Mouse (Mus musculus) ES-E14 (cell line): ENCODE data around the gene Cfl1. TPM values are rescaled to one million over a fixed set of nuclear protein-coding genes. Genes with fewer than 3 reads are reported as not detected.

Source experiments
- DNase-seq: peaks from one replicate; pipeline ENCODE4 v3.0.0-alpha.2; 2013; ENCODE audit warnings: low read depth, low spot score
- H3K27ac ChIP-seq: 2 replicates; pipeline ENCODE4 v1.5.1; 2012; ENCODE audit warnings: low read depth, mild to moderate bottlenecking, low read length, moderate library complexity, mixed read lengths; ENCODE audit not compliant: poor library complexity, insufficient read depth, severe bottlenecking
- H3K36me3 ChIP-seq: 2 replicates; pipeline ENCODE4 v1.6.1; 2012; ENCODE audit warnings: mild to moderate bottlenecking, low read length, moderate library complexity, mixed read lengths; ENCODE audit not compliant: control insufficient read depth, poor library complexity, insufficient read depth, severe bottlenecking
- H3K4me1 ChIP-seq, 2 experiments: fragments of 150-350 bp in 1 of 2; sonication (generic) in 1 of 2; 2 replicates each; pipeline ENCODE4 v1.6.1; 2012; ENCODE audit warnings: low read length in 2 of 2, mild to moderate bottlenecking in 1 of 2, mixed read lengths in 1 of 2; ENCODE audit not compliant: control insufficient read depth in 2 of 2, insufficient read depth in 2 of 2, poor library complexity in 1 of 2
- H3K4me3 ChIP-seq, 2 experiments: fragments of 150-350 bp in 1 of 2; sonication (generic) in 1 of 2; 2 replicates each; pipeline ENCODE4 v1.5.1; 2012; ENCODE audit warnings: low read length in 2 of 2, low read depth in 1 of 2, mild to moderate bottlenecking in 1 of 2, mixed read lengths in 1 of 2; ENCODE audit not compliant: insufficient read depth in 1 of 2, poor library complexity in 1 of 2, severe bottlenecking in 1 of 2
- H3K9ac ChIP-seq: 2 replicates; pipeline ENCODE4 v1.6.1; 2012; ENCODE audit warnings: low read depth, mild to moderate bottlenecking, low read length, mixed read lengths; ENCODE audit not compliant: poor library complexity, insufficient read depth, severe bottlenecking
- H3K9me3 ChIP-seq: fragments of 150-350 bp; sonication (generic); 2 replicates; pipeline ENCODE4 v1.6.1; 2012; ENCODE audit warnings: low read depth, mild to moderate bottlenecking, low read length; ENCODE audit not compliant: control insufficient read depth, insufficient read depth
- CHD2 ChIP-seq: IDR thresholded peaks from 2 replicates; pipeline ENCODE4 v1.6.1; 2014; ENCODE audit warnings: mild to moderate bottlenecking, low read depth, low read length, inconsistent platforms
- HCFC1 ChIP-seq: IDR thresholded peaks from 2 replicates; pipeline ENCODE4 v1.6.1; 2012; ENCODE audit warnings: low read length, inconsistent platforms, borderline replicate concordance; ENCODE audit not compliant: insufficient read depth
- MAFK ChIP-seq: IDR thresholded peaks from 2 replicates; pipeline ENCODE4 v1.6.1; 2014; ENCODE audit warnings: mild to moderate bottlenecking, low read depth, low read length, inconsistent platforms; ENCODE audit not compliant: insufficient read depth
- ZC3H11A ChIP-seq: IDR thresholded peaks from 2 replicates; pipeline ENCODE4 v1.6.1; 2012; ENCODE audit warnings: low read depth, mild to moderate bottlenecking, inconsistent platforms, low read length, borderline replicate concordance
- ZNF384 ChIP-seq: IDR thresholded peaks from 2 replicates; pipeline ENCODE4 v1.6.1; 2012; ENCODE audit warnings: low read depth, low read length, inconsistent platforms
- in situ Hi-C, 2 experiments: fragments of 600-800 bp; cut with MboI; formaldehyde crosslinking; loops; one replicate each; pipeline ENCODE4 v1.15.1; 2025; ENCODE audit warnings: low sequenced_read_pairs in 2 of 2, inconsistent platforms in 1 of 2; ENCODE audit not compliant: unreplicated experiment in 2 of 2
- total RNA-seq: library from RNA; depleted of rRNA; stranded (reverse); fragments of 300-350 nt; gene quantifications from 2 replicates; pipeline ENCODE4 v1.2.3, GENCODE M21; 2012

Gene Cfl1
- total RNA-seq, 1 experiment: 955 TPM

DNA sequence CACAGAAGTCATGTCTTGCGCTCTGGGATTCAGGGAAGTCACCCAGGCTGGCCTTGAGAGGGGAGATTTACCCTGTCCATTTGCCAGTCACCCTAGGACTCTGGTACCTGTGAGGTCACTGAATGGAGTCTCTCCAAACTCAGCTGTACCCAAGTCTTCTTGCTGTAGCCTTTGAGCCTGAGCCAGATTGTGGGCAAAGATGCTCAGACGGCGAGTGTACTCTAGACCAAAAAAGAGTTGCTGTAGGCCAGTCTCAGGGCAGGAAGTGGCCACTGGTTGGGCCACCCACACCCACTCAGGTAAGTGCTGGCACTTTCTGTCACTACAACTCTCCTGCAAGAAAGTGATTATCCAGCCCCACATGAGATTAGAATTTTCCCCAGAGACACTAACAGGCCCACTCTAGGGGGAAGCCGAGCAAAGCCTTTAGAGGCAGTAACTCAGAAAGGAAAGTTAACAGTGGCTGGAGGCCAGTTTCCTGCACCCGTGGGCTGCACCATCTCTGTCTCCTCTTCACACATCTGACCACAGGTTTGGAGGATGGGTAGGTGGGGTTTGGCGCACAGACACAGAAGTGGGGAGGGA is 23.2 kb upstream of the Cfl1 start:
- in situ Hi-C loops: no loop called here
- Histone ChIP-seq H3K4me3 (no peak overlapping the region), H3K27ac (no peak overlapping the region), H3K9ac (no peak overlapping the region), H3K9me3 (no peaks in the 10 kb centered on the region), H3K36me3 (peaks cover 31% of the 10 kb centered on the region), H3K4me1 (peaks cover 7 to 13% of the 10 kb centered on the region in 2 experiments; a peak in 3 of 4 replicates)
- no peak for TF ChIP-seq MAFK
- no peak for TF ChIP-seq ZC3H11A
- TF ChIP-seq CHD2: no peak
- TF ChIP-seq ZNF384: no peak
- no peak for TF ChIP-seq HCFC1
- DNase-seq: no peak

GRCm38 (mm10) chr19:5468374-5468773 is 21.9 kb upstream of the Cfl1 start, which contains the start of gene Ctsw:
Ctsw (minus strand) TSS chr19:5468507.
- Histone ChIP-seq H3K9me3 (no peaks in the 10 kb centered on the region), H3K4me1 (peaks cover 7 to 13% of the 10 kb centered on the region in 2 experiments; a peak in 3 of 4 replicates), H3K27ac (no peak within 1 kb of the TSS), H3K9ac (no peak within 1 kb of the TSS), H3K4me3 (no peak within 1 kb of the TSS), H3K36me3 (peaks cover 23% of the 10 kb centered on the region)
- no peak for DNase-seq
- in situ Hi-C loops: no loop called here
- TF ChIP-seq MAFK: no peak
- TF ChIP-seq HCFC1: no peak
- no peak for TF ChIP-seq ZNF384
- no peak for TF ChIP-seq ZC3H11A
- TF ChIP-seq CHD2: no peak

DNA sequence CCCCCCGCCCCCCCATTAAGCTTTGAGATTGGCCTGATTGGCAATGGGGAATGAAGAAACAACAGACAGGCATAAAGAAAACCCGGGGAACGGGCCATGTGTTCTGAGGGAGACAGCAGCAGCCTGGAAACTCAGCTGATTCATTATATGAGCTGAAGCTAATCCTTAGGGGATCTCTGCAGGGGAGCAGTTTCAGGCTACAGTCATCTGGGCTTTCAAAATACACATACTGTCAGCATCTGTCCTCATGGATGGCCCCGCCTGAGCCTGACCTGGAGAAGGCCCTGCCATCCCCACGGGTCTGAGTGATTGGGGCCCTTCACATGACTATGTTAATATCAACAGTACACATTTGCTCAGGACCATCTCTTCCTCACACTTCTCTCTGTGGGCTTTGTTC is 18.4 kb upstream of the Cfl1 start:
- peaks cover 4 to 5% of the 10 kb centered on the region in 2 experiments; a peak in 2 of 4 replicates for H3K4me1 ChIP-seq
- no peaks in the 10 kb centered on the region for H3K9me3 ChIP-seq
- in situ Hi-C loops: no loop called here

GRCm38 (mm10) chr19:5472857-5473256 is 17.4 kb upstream of the Cfl1 start:
- Histone ChIP-seq H3K27ac (no peak overlapping the region), H3K4me1 (peaks cover 3 to 4% of the 10 kb centered on the region in 2 experiments; a peak in 2 of 4 replicates), H3K36me3 (no peaks in the 10 kb centered on the region), H3K4me3 (no peak overlapping the region), H3K9ac (no peak overlapping the region), H3K9me3 (no peaks in the 10 kb centered on the region)
- no peak for DNase-seq
- in situ Hi-C loops: no loop called here
- TF ChIP-seq HCFC1 (no peak), MAFK (no peak), ZC3H11A (no peak), ZNF384 (no peak), CHD2 (no peak)

More for the DNA sequence above, 18.4 kb upstream of the Cfl1 start:
- TF ChIP-seq CHD2 (no peak), MAFK (no peak), ZC3H11A (no peak), ZNF384 (no peak), HCFC1 (no peak)
- Histone ChIP-seq H3K9ac (no peak overlapping the region), H3K36me3 (peaks cover 2% of the 10 kb centered on the region; the same call in 1 of the 2 replicates), H3K4me3 (no peak overlapping the region), H3K27ac (no peak overlapping the region)
- no peak for DNase-seq
